ENCODE assay signal across 8 mouse cellular contexts in genomic region chr7:135768592-135768991, GRCm38 (mm10). TPM values are rescaled to one million over a fixed set of nuclear protein-coding genes. Genes with fewer than 3 reads are reported as not detected.
A peak's percentile ranks its signal among the peaks of the same experiment; 100 is the strongest.
DNase-seq lines count a peak whose midpoint lies in the region; ATAC-seq and TF ChIP-seq lines count a peak whose summit lies in the region.

No protein-coding gene starts in this region.

- no peak overlapping the region for H3K9ac ChIP-seq in liver, embryonic 16.5 days (ENCODE audit: low read depth, low read length)

- H3K4me2 ChIP-seq in liver, embryonic 16.5 days (ENCODE audit: low read depth, low read length): no peak overlapping the region

- H3K4me3 ChIP-seq in liver, embryonic 16.5 days (ENCODE audit: low read depth, low read length): no peak overlapping the region
- H3K4me3 ChIP-seq in thymus, adult 2 months (ENCODE audit: control insufficient read depth, insufficient read depth, low read length): no peak overlapping the region

- no peaks in the 10 kb centered on the region for H3K9me3 ChIP-seq in liver, embryonic 16.5 days (replicated peaks; ENCODE audit: control insufficient read depth, low read length)

- WGBS in liver, embryonic 16.5 days (ENCODE audit: insufficient replicate concordance): 2% methylated on average over 3 of the region's 3 CpGs
- 19% methylated on average over 3 of the region's 3 CpGs for WGBS in thymus, adult 2 months

- no peak overlapping the region for H3K27ac ChIP-seq in liver, embryonic 16.5 days (ENCODE audit: low read length)
- no peak overlapping the region for H3K27ac ChIP-seq in thymus, adult 2 months (ENCODE audit: control insufficient read depth, insufficient read depth, low read length)

- peak; percentile 71; the same call in 1 of the 2 replicates for TF ChIP-seq CTCF in thymus, adult 2 months (IDR thresholded peaks at IDR 0.05; ENCODE audit: borderline replicate concordance, control insufficient read depth, extremely low read depth, insufficient read depth, low read length, poor library complexity)

- no peaks in the 10 kb centered on the region for H3K4me1 ChIP-seq in liver, embryonic 16.5 days (ENCODE audit: control insufficient read depth, low read depth, low read length)
- H3K4me1 ChIP-seq in thymus, adult 2 months (replicated peaks; ENCODE audit: control insufficient read depth, insufficient read depth, low read length): no peaks in the 10 kb centered on the region

- ATAC-seq in liver, embryonic 16.5 days (ENCODE audit: low read depth): 0 out of 2 replicates have a peak, but pooled peaks have one; percentile 32

- H3K36me3 ChIP-seq in liver, embryonic 16.5 days (ENCODE audit: control insufficient read depth, insufficient read depth): no peaks in the 10 kb centered on the region
- no peaks in the 10 kb centered on the region for H3K36me3 ChIP-seq in thymus, adult 2 months (ENCODE audit: control insufficient read depth, insufficient read depth, low read length)

- TF ChIP-seq POLR2A in thymus, adult 2 months (IDR thresholded peaks at IDR 0.05; ENCODE audit: control insufficient read depth, extremely low read depth, insufficient read depth, low read length, poor library complexity): no peak

- peak; percentile 84 for DNase-seq in 3T3-L1 (ENCODE audit: low read depth, low spot score)
- peak; percentile 83 for DNase-seq in adipocyte (ENCODE audit: low spot score)
- DNase-seq in embryo, embryonic 10 days (ENCODE audit: low spot score): peak; percentile 84
- DNase-seq in gastrocnemius, postnatal 25 days: peak; percentile 69
- DNase-seq in kidney, postnatal 14 days: peak; percentile 92
- peak; percentile 65 for DNase-seq in ovary, postnatal 10 days (ENCODE audit: low spot score)
- DNase-seq in thymus, adult 2 months: peak; percentile 69

- no peaks in the 10 kb centered on the region for H3K27me3 ChIP-seq in liver, embryonic 16.5 days (ENCODE audit: control insufficient read depth, insufficient read depth, low read depth, low read length)
- H3K27me3 ChIP-seq in thymus, adult 2 months (ENCODE audit: control insufficient read depth, insufficient read depth, low read length): no peaks in the 10 kb centered on the region

RNA-seq across cellular contexts. Expression of gene Mki67, which starts 52.4 kb away (rescaled TPM):
- 1 to 10 TPM; 1.6 to 2.5 TPM for total RNA-seq in gastrocnemius, postnatal 25 days (2021)
- polyA plus RNA-seq in liver, embryonic 16.5 days (2015; fragmentation: Nextera tagmentation; extraction: Ambion mirVana): 81.1 and 89.2 TPM in 2 replicates
- 19.1 and 29.7 TPM in 2 replicates for polyA plus RNA-seq in thymus, adult 2 months (2012; rRNA removed)
